Mouse (Mus musculus) testis, adult 2 months (tissue): ENCODE data around the gene Klhl8.

ENCODE experiments used
- CTCF ChIP-seq: fragments of 200-500 bp; IDR thresholded peaks from 2 replicates; pipeline ENCODE4 v1.5.1; 2012; ENCODE audit warnings: low read depth, mild to moderate bottlenecking, inconsistent platforms, low read length, moderate library complexity; ENCODE audit not compliant: control insufficient read depth, insufficient read depth, insufficient replicate concordance
- POLR2A ChIP-seq: fragments of 200-500 bp; IDR thresholded peaks from 2 replicates; pipeline ENCODE4 v1.6.1; 2012; ENCODE audit warnings: low read depth, mild to moderate bottlenecking, inconsistent platforms, low read length, moderate library complexity; ENCODE audit not compliant: control insufficient read depth

DNA sequence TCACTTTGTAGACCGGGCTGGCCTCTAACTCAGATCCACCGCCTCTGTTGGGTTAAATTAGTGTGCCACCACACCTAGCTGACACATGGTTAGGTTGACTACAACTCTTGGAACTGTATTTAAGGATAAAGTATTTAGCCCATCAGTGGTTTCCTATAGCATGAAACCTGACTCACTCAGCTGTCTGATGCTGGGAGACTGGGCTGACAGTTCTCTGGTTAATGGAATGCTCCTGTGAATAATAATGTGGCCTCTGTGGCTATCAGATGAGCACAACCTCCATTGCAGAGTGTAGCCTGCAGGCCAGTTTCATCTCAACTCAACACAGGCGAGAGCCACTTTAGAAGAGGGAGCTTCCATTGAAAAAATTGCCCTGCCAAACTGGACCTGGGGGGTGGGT is 94.3 kb downstream of the Klhl8 start:
- no peak for TF ChIP-seq POLR2A
- TF ChIP-seq CTCF = no peak
